Mouse (Mus musculus): Measurements from ENCODE around the gene Relt.

DNA sequence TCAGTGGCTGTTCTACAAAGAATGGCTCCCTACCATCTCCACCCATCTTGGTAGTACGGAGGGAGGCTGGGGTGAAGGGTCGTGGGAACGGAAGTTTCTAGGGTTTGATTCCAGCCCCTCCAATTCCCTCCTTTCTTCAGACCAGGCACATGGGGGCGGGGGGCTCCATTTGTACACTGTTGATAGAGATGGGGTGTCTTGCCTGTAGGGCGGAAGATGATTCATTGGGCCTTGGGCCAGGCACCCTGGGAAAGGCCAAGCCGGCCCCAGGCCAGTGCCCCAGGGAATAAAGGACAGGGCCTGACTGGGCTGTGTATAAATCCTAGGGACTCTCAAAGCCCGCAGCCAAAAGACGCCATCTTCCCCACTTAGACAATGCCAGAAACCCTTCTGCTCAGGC is 44.8 kb upstream of the Relt start:
- no peak for TF ChIP-seq CTCF (IDR thresholded peaks at IDR 0.05; ENCODE audit: low read depth)
- no peak for TF ChIP-seq EP300 (optimal IDR thresholded peaks at IDR 0.05)

All from stomach, postnatal 0 days (tissue).